Mouse (Mus musculus) liver (tissue): ENCODE data around the gene Man1a.
A peak's percentile ranks its signal among the peaks of the same experiment; 100 is the strongest.

Experiments used
- DNase-seq: peaks from one replicate; pipeline ENCODE4 v3.0.0-alpha.2; 2020; ENCODE audit warnings: mixed read lengths

Man1a gene

DNA sequence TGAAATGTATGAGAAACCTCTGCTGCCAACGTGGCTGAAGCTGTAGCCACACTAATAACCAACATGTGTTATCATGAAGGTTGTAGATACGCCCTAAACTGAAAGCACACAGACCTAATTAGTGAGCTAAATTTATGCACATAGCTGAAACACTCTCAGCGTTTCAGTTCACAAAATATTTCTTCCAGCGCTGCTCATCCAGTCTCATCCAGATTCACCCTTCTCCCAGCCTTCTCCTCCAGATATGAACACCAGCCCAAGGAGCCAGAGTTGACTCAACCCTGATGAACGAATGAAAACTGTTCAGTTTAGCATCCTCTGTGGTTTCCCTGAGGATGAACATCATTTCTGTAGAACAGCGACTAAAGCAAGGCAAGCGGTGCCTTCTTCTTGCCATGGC lies 15.8 kb downstream of the Man1a start:
- DNase-seq, result no peak

- no peak for DNase-seq
Observed at GRCm38 (mm10) chr10:54059679-54060249, 16.6 kb downstream of the Man1a start.

DNA sequence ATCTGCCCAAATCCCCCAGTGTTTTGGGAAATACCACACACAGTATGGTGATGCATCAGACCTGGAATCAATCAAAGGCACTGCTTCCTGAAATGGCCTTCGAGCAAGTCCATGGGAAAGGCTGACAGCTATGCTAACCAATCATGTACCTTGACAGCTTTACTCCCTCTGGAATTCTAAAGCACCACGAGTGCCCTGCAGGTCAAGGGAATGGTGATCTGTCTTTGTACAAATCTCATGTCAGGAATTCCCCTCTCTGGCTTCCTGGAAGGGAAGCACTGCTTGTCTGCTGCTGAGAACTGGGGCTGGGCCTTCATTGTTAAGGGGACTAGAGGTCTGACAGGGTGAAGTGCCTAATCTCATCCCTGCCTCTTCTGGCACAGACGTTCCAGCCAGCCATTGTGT lies 17.3 kb downstream of the Man1a start:
- DNase-seq, result no peak

GRCm38 (mm10) chr10:54058657-54059056 lies 17.8 kb downstream of the Man1a start:
- no peak for DNase-seq

- DNase-seq, result no peak
Observed at GRCm38 (mm10) chr10:54054188-54054587, 22.2 kb downstream of the Man1a start.

DNA sequence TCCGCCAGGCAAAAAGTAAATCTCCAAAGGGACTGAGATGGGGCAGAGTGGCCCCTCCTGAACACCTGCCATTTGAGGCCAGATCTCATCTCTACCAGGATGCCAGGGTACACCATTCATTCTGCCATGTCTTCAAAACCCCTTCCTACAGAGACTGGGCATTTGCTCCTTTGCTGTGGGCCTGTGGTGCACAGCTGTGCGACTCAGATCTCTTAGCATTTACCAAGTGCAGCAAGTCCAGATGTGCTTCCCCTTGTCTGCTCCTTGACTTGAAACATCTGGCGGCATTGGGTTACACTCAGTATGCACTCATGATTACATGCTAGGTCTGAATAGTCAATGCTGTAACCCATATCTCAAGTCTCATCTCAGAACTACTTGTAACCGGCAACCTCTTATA lies 28.5 kb downstream of the Man1a start:
- no peak for DNase-seq

DNA sequence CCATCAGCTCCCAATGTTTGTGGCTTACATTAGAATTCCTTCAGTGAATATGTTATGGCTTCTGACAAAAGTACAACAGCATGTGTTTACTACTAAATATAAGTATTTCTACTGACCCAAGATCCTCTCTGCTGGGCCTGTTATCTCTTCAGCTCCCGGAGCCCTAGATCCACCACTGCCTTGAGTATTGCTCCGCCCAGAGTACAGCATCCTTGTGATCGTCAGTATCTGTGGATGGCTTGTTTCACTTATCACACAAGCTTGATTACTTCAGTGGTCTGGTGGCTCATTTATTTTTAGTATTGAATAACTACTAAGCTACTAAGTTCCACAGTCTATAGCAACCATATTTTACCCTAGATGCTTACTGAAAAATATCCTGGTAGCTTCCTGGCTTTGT lies 33.1 kb downstream of the Man1a start:
- DNase-seq, result peak; percentile 83

GRCm38 (mm10) chr10:54042212-54042840 lies 34.1 kb downstream of the Man1a start:
- peak; percentile 85 for DNase-seq

- peak; percentile 80 for DNase-seq
Observed at GRCm38 (mm10) chr10:54040261-54041165, 35.9 kb downstream of the Man1a start.

- DNase-seq, result no peak
Observed at GRCm38 (mm10) chr10:54039754-54040153, 36.7 kb downstream of the Man1a start.

- peak; percentile 69 for DNase-seq
Observed at GRCm38 (mm10) chr10:54038734-54039133, 37.7 kb downstream of the Man1a start.

DNA sequence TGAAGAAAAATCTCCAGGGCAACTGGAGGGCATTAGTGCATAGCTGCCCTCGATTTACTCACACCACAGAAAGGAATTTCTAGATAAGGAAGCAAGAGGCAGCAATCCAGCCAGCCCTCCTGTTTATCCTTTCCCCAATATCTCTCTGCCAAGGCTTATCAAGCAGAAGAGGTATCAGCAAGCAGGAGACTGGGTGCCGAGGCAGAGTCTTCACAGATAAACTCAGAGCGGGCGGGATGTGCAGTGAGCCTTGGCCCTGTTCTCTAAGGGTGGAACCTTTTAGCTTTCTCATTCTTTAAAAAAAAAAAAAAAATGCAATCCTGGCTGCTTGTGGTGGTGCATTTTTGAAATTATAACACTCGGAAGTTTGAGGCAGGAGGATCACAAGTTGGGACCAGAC lies 38.2 kb downstream of the Man1a start:
- peak; percentile 89 for DNase-seq

GRCm38 (mm10) chr10:54037348-54038010 lies 38.9 kb downstream of the Man1a start:
- DNase-seq, result peak; percentile 47

DNA sequence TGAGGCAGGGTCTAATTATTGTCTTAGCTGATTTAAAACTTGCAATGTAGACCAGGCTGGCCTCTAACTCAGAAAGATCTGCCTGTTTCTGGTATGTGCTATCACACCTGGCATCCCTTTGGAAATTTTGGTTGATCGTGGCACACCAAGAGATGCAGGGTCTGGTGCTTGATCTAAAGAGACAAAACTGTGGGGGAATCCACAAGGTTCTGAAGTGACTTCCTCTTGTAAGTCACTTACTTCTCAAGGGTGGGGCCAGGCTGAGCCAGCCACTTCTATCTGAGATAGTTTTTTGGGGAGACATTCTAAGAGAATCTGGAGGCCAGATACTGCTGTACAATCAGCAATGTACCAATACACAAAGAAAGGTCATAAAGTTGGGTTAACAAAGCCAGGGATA lies 40.8 kb downstream of the Man1a start:
- peak; percentile 57 for DNase-seq

GRCm38 (mm10) chr10:54034779-54035178 lies 41.6 kb downstream of the Man1a start:
- no peak for DNase-seq

DNA sequence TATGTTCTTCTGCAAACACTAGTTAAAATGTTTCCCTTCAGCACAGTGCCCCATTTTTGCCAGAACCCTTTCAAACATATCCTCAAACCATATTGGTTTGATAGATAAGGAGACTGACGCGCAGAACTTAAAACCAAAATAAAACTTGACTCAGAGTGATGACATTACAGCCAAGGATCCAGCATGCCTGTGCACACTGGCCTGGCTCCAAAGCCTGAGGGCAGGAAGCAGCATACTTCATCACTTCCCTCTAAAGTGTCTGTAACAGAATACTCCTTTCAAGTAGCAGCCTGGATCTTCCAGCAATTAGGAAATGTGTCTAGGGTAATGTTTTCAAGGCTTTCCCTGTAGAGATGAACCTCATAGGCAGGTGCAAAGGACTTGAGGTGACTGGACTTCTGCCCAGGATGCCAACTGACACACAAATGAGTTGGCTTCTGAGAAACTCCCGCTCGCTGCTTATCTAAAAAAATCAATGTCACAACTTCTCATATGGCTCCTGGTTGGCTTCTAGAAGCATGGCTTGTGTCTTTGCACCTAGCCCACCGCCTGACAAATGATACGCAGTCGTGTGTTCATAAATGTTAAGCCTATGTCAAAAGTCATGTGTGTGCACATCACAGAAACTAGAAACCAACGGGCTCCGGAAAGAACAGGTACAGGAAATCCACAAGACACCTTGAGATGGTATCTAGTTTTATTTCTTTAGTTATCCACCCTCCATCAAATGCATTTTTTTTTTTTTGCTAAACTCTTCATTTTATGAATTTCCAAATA lies 43.9 kb downstream of the Man1a start:
- DNase-seq, result no peak

DNA sequence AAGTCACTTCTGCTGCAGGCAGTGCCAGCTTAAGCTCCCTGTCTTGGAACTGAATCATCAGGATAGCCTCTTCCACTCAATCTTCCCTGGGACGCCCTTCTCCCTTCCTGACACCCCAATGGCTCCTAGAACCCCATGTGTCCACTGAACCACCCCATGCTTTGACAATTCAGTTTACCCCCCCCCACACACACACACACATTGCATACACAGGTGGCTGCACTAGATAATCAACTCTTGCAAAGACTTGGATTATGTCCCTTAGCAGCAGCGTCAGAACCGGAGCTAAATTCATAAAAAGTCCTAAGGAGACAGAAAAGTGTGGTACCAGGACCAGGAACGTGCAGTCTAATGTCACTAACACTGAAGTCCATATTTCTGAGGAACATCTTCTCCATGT lies 47.5 kb downstream of the Man1a start:
- no peak for DNase-seq

DNA sequence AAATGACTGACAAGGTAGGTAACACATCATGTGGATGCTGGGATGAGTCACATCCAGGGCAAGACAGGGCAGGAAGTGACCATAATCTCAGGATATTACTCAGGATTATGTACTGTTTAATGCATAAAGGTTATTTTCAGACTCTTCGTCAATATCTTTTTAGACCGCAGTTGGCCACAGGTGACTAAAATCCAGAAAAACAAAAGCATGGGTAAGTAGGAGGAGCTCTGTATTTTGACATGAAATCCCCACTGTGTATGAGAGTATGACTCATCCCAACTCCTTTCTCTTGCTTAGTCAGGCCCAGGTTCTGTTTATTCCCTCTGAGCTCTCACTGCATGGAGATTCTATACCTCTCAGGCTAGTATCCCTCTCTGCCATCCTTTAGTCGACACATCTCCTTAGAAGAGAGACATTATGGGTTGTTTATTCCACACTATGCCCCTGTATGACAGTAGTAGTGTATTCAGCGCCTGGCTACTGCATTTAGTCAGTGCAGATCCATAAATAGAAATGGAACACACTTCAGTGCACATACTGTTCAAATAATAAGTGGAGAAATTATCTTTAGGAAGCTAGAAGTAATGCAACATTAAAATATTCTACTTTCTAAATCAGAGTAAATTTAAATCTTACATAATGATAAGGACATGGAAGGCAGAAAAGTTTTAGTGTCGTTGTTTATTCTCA lies 49.5 kb downstream of the Man1a start:
- DNase-seq, result no peak

- no peak for DNase-seq
Observed at GRCm38 (mm10) chr10:54026101-54026500, 50.3 kb downstream of the Man1a start.

DNA sequence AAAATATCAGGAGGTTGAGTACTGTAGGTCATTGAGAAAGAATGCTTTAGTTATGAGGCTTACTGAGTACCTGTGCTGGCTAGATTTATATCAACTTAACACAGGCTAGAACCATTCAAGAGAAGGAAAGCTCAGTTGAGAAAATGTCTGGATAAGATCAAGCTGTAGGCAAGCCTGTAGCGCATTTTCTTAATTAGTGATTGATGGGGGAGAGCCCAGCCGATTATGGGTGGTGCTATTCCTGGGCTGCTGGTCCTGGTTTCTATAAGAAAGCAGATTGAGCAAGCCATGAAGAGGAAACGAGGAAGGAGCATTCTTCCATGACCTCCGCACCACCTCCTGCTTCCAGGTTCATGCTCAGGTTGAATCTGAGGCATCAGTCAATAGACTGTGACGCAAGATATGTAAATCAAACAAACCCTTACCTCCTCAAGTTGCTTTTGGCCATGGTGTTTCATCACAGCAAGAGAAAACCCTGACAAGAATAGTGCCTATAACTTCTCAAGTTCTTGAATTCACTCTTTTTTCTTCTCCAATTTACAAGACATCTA lies 58.4 kb downstream of the Man1a start:
- no peak for DNase-seq

DNA sequence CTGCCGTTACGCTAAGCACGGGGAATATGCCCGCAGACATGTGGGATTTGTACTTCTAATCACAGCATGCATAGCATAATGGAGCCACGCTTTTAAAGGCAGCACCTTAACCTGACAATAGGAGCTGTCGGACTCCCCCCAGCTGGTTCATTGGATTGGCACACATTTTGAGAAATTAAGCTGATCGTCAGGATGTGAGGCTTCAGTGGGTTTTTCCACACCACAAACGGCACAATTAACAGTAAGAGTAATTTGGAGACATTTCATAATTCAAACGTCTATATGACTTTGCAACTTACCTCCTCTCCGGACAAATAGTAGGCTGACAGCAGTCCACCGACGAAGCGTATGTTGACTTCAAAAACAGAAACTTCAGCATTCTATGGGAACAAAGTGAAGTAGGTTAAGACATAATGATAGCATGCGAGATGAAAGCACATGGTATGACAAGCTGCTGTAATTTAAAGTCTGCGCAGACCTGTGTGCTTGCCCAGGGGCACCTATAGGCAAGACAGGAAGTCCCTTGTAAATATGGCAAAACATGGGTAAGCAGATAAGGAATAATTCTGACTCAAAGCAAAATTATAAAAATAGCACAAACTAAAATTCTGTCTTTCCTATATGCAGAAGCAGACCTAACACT lies 62.2 kb downstream of the Man1a start:
- no peak for DNase-seq
